Mouse (Mus musculus) left cerebral cortex, adult 2 months (tissue): ENCODE measurements around the gene Ttll5. TPM values are rescaled to one million over a fixed set of nuclear protein-coding genes. Genes with fewer than 3 reads are reported as not detected.

Experiments used
- DNase-seq, 2 experiments: peaks; one replicate each; pipeline ENCODE4 v3.0.0; 2021 to 2022; ENCODE audit warnings: low spot score in 2 of 2, mixed read lengths in 1 of 2; ENCODE audit errors: extremely low spot score in 1 of 2
- H3K27ac ChIP-seq: fragments of 200-600 bp; 2 replicates; pipeline ENCODE4 v1.8.1; 2022
- H3K4me3 ChIP-seq: fragments of 200-600 bp; 2 replicates; pipeline ENCODE4 v1.8.1; 2022
- CTCF ChIP-seq: fragments of 200-600 bp; IDR thresholded peaks from 2 replicates; pipeline ENCODE4 v1.8.1; 2022; ENCODE audit warnings: antibody characterized with exemption, mild to moderate bottlenecking, moderate library complexity
- intact Hi-C: fragments of 180-260 bp; cut with DNase I; formaldehyde crosslinking; loops from one replicate; pipeline ENCODE4 v1.15.1; 2025
- total RNA-seq, 2 experiments: library from RNA; stranded (reverse); gene quantifications; 2 replicates each; pipeline ENCODE4 v1.2.3; 2021

Ttll5 gene
- total RNA-seq, 2 experiments from 2014 or later = 45.4 to 47.7 TPM

- Histone ChIP-seq H3K27ac (no peak overlapping the region), H3K4me3 (no peak overlapping the region)
- TF ChIP-seq CTCF = no peak
- intact Hi-C loops = no loop called here
- no peak for DNase-seq
Observed at GRCm38 (mm10) chr12:85810959-85811358, 13.5 kb upstream of the Ttll5 start.

DNA sequence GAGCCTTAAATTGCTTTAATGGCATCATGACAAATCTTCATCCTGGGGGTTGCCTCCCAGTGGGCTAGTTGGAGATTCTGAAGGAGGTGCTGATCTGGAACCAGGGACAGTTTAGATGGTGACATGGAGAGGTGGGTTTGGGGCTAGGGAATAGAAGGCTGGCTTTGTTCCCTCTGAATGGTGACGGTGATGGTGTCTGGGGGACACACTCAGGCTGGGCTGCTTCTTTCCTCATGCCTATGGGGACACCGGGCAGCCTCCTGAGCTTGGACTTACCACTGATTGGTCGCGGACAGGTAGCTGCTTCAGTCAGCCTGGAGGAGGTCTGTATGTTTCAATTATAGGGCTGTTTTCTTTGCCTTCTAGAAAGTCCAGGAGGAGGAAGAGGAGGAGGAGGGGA, 12.8 kb upstream of the Ttll5 start:
- no peak for DNase-seq
- Histone ChIP-seq H3K27ac (no peak overlapping the region), H3K4me3 (no peak overlapping the region)
- TF ChIP-seq CTCF = no peak
- intact Hi-C loops = no loop called here

- no peak overlapping the region for H3K4me3 ChIP-seq
- no peak for TF ChIP-seq CTCF
- peak overlapping the region; percentile 50 for H3K27ac ChIP-seq
- intact Hi-C loops = no loop called here
- DNase-seq = no peak
Observed at GRCm38 (mm10) chr12:85813599-85813998, 10.9 kb upstream of the Ttll5 start.

DNA sequence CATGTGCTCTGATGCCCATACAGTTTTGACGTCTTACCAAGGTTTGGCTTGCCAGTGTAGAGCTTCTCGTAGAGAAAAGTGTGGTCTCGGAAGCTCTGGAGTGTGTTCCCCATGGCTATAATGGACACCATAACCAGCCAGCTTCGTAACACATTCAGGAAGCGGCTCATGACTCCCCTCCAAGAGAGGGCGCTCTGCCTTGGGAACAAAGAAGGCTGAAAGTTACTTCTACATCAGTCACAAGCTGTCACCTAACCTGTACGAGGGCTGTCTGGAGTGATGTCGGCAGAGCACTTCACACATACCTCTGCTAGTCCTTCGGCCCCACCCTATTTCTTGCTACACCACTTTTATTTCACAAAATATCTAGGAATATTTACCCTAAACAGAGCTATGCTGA, 2.4 kb upstream of the Ttll5 start:
- Histone ChIP-seq H3K27ac (no peak overlapping the region), H3K4me3 (no peak overlapping the region)
- DNase-seq = no peak
- peak; percentile 20 for TF ChIP-seq CTCF
- intact Hi-C loops = no loop called here

DNA sequence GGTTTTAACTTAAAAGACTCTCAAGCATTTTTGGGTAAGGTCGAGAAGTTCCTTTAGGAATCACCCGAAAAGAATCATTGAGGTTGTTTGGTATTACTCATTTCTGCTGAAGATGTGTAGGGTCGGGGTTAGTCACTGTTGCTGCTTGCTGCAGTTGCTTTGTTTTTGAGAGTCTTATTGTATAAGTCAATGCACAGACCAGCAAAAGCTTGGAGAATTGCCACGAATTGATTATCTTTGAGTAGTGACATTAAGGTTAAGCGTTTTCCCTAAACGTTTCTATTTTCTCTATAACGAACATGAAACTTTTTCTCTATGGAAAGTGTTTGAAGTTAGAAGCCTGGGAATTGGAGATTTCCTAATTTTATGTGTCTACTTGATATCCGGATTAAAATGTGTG, 902 bp downstream of the Ttll5 start:
- TF ChIP-seq CTCF = no peak
- peak overlapping the region; percentile 59 for H3K4me3 ChIP-seq
- DNase-seq = no peak
- intact Hi-C loops = no loop called here
- peak overlapping the region; percentile 96 for H3K27ac ChIP-seq

DNA sequence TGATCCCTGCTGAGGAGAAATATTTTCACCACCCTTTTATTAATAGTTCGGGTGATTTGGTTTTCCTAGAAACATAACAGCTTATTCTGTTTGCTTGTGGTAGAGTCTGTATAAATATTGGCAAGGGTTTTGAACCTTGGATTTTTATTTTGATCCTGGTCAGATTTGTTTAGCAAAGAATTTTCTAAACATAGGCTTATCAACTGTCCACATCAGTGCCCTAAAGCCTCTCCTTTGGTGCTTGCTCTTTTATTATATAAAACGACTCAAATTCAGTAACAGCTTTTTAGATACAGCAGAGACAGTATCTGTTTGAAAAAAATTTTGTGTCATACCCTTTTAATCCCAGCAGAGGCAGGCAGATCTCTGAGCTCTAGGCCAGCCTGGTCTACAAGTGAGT, 1.4 kb downstream of the Ttll5 start:
- peak overlapping the region; percentile 59 for H3K4me3 ChIP-seq
- DNase-seq = no peak
- TF ChIP-seq CTCF = no peak; the same call in 1 of the 2 replicates
- intact Hi-C loops = no loop called here
- H3K27ac ChIP-seq = peak overlapping the region; percentile 96; the same call in 1 of the 2 replicates

DNA sequence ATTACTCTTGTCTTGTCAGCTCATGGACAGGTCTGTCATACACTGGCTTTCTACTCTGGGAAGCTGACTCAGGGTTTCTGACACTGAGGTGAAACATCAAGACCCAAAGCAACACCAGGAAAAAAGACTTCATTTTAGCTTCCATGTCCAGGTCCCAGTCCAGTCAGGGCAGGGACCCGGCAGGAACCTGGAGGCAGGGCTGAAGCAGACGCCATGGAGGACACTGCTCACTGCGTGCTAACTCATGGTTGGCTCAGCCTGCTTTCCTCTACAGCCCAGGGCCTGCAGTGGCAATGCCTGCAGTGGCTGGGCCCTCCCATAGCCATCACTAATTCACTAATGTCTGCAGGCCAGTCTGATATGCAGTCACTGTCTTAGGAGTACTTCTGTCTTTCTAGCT, 4.4 kb downstream of the Ttll5 start:
- TF ChIP-seq CTCF = no peak

DNA sequence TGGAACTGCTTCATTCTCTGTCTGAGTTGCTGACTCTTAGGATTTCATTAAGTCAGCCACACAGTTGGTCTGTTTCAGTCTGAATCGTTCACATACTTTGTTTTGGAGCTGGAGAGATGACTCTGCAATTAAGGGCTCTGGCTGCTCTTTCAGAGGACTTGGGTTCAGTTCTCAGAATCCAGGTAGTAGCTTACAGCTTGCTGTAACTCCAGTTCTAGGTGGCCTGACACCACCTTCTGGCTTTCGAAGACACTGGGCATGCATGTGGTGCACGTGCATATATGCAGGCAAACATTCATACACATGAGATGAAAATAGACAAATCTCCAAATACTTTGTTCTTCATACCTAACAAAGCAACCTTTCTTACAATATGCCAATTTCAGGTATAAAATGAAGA, 5.4 kb downstream of the Ttll5 start:
- no peak for TF ChIP-seq CTCF
- no peak overlapping the region for H3K27ac ChIP-seq
- H3K4me3 ChIP-seq = no peak overlapping the region
- intact Hi-C loops = no loop called here
- no peak for DNase-seq

More for the DNA sequence above, 4.4 kb downstream of the Ttll5 start:
- intact Hi-C loops = no loop called here
- no peak for DNase-seq
- Histone ChIP-seq H3K4me3 (no peak overlapping the region), H3K27ac (no peak overlapping the region)

- no peak for TF ChIP-seq CTCF
- no peak overlapping the region for H3K4me3 ChIP-seq
- intact Hi-C loops = no loop called here
- DNase-seq = no peak
- 0 out of 2 replicates have a peak overlapping the region, but pooled peaks have one; percentile 38 for H3K27ac ChIP-seq
Observed at GRCm38 (mm10) chr12:85830691-85831090, 6.2 kb downstream of the Ttll5 start.

- no peak overlapping the region for H3K4me3 ChIP-seq
- DNase-seq = no peak
- intact Hi-C loops = no loop called here
- no peak for TF ChIP-seq CTCF
- no peak overlapping the region for H3K27ac ChIP-seq
Observed at GRCm38 (mm10) chr12:85834543-85834942, 10.1 kb downstream of the Ttll5 start.

DNA sequence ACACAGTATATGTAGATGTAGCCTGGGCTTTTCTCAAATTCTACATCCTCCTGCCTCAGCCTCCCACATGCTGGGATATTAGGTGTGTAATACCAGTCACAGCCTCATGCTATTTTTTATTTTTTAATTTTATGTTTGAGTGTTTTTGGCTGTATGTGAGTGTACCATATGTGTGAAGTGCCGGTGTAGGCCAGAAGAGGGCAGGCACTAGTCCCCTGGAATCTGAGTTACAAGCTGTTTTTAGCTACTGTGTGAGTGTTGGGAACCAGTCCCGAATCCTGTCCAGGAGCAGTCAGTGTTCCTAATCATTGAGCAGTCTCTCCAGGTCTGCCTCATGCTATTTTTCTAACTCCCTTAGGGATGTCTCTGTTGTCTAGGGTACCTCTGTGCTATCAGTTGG, 13.3 kb downstream of the Ttll5 start:
- intact Hi-C loops = no loop called here
- Histone ChIP-seq H3K27ac (no peak overlapping the region), H3K4me3 (no peak overlapping the region)
- DNase-seq = no peak
- TF ChIP-seq CTCF = peak; percentile 13

DNA sequence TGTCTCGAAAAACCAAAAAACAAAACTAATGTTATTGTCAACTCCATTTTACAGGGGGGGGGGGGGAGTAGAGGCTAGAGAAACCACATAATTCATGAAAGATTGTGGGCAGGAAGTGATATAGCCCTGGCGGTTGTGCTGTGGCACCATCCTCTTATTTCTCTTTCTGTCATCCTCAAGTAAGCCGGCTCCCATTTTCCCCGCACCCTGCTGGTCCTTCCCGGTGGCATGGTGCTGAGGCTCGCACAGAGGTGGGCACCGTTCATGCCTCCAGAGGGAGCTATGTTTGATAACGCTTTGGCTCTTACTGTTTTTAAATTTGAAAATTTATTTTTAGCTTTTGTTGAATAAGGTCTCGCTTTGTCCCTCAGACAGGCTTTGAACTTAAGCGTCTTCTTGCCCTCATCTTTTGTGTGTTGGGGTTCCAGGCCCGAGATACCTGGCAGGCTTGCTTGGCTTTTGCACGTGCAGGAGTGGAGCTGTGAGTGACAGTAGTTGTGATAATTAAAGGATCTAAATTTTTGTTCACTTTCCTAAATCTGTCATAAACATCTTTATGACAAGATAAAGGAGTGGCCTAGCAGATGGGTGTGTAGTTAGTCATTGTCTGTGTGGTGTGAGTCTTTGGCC, 15.0 kb downstream of the Ttll5 start:
- no peak; the same call in 1 of the 2 replicates for TF ChIP-seq CTCF
- intact Hi-C loops = no loop called here
- H3K4me3 ChIP-seq = no peak overlapping the region
- no peak for DNase-seq
- H3K27ac ChIP-seq = no peak overlapping the region
